Mouse (Mus musculus) erythroid progenitor cell, adult 5-6 weeks (primary cell): Measurements from ENCODE around the gene Wnt11. TPM values are rescaled to one million over a fixed set of nuclear protein-coding genes. Genes with fewer than 3 reads are reported as not detected.

Experiments used
- ATAC-seq: replicated peaks from 2 replicates; pipeline ENCODE4 v1.8.0; 2016; ENCODE audit warnings: moderate number of reproducible peaks, mild to moderate bottlenecking, moderate TSS enrichment, inconsistent platforms; ENCODE audit not compliant: poor library complexity, low FRiP score, severe bottlenecking
- total RNA-seq, 2 experiments: library from RNA; stranded (forward) in 1 of 2; stranded (reverse) in 1 of 2; fragments of 150-400 nt in 1 of 2; fragments of 186-747, 209-891 nt in 1 of 2; gene quantifications; 2 replicates each; pipeline versions ENCODE4 v1.2.3 to v1.2.4; 2015 to 2017; ENCODE audit warnings: low replicate concordance in 2 of 2

Gene Wnt11
- total RNA-seq, 2 experiments from 2014 or later = not detected

GRCm38 (mm10) chr7:98823896-98824822 lies 10.8 kb upstream of the Wnt11 start:
- ATAC-seq = no peak

GRCm38 (mm10) chr7:98828052-98828451 lies 6.9 kb upstream of the Wnt11 start:
- ATAC-seq = no peak

GRCm38 (mm10) chr7:98828876-98829275 lies 6.0 kb upstream of the Wnt11 start:
- ATAC-seq = no peak

- ATAC-seq = no peak
Observed at GRCm38 (mm10) chr7:98831290-98831689, 3.6 kb upstream of the Wnt11 start.

GRCm38 (mm10) chr7:98835519-98836441 lies 868 bp downstream of the Wnt11 start:
- ATAC-seq = no peak

GRCm38 (mm10) chr7:98836646-98837045 lies 1.7 kb downstream of the Wnt11 start:
- ATAC-seq = no peak

- ATAC-seq = no peak
Observed at GRCm38 (mm10) chr7:98837901-98838300, 3.0 kb downstream of the Wnt11 start.

GRCm38 (mm10) chr7:98838729-98839141 lies 3.8 kb downstream of the Wnt11 start:
- no peak for ATAC-seq

- no peak for ATAC-seq
Observed at GRCm38 (mm10) chr7:98839312-98839711, 4.4 kb downstream of the Wnt11 start.

GRCm38 (mm10) chr7:98840771-98841170 lies 5.9 kb downstream of the Wnt11 start:
- no peak for ATAC-seq

GRCm38 (mm10) chr7:98841802-98842201 lies 6.9 kb downstream of the Wnt11 start:
- ATAC-seq = no peak

- ATAC-seq = no peak
Observed at GRCm38 (mm10) chr7:98842997-98843396, 8.1 kb downstream of the Wnt11 start.

- ATAC-seq = no peak
Observed at GRCm38 (mm10) chr7:98843649-98844048, 8.7 kb downstream of the Wnt11 start.

- ATAC-seq = no peak
Observed at GRCm38 (mm10) chr7:98848899-98849640, 14.2 kb downstream of the Wnt11 start.

GRCm38 (mm10) chr7:98850388-98850787 lies 15.5 kb downstream of the Wnt11 start:
- no peak for ATAC-seq

GRCm38 (mm10) chr7:98851220-98851619 lies 16.3 kb downstream of the Wnt11 start:
- no peak for ATAC-seq

- ATAC-seq = no peak
Observed at GRCm38 (mm10) chr7:98852950-98853650, 18.2 kb downstream of the Wnt11 start.

- ATAC-seq = no peak
Observed at GRCm38 (mm10) chr7:98853806-98854205, 18.9 kb downstream of the Wnt11 start.

- no peak for ATAC-seq
Observed at GRCm38 (mm10) chr7:98855388-98855787, 20.5 kb downstream of the Wnt11 start.
